Mouse (Mus musculus): Measurements from ENCODE around the gene Krt222. TPM values are rescaled to one million over a fixed set of nuclear protein-coding genes. Genes with fewer than 3 reads are reported as not detected.
A peak's percentile ranks its signal among the peaks of the same experiment; 100 is the strongest.

Gene Krt222
- 4.2 and 5.9 TPM in 2 replicates for polyA plus RNA-seq (2015; fragmentation: Nextera tagmentation; extraction: Ambion mirVana)

- Histone ChIP-seq H3K36me3 (no peaks in the 10 kb centered on the region), H3K4me3 (peak within 1 kb of the TSS; percentile 43), H3K27ac (replicated peaks) (peak within 1 kb of the TSS; percentile 79), H3K9me3 (no peaks in the 10 kb centered on the region), H3K9ac (peak within 1 kb of the TSS; percentile 73), H3K27me3 (no peaks in the 10 kb centered on the region), H3K4me2 (peak within 1 kb of the TSS; percentile 63), H3K4me1 (replicated peaks) (peaks cover 8% of the 10 kb centered on the region; the same call in 1 of the 2 replicates)
- WGBS: 5% methylated on average over 17 of the region's 17 CpGs
- ATAC-seq (ENCODE audit: low read depth): peak; percentile 77
These were observed at the start of gene Krt222 for GRCm38 (mm10) chr11:99243820-99244374. Krt222 (minus strand) TSS chr11:99244085.

GRCm38 (mm10) chr11:99292846-99293245 lies 49.0 kb upstream of the Krt222 start:
- 62% methylated on average over 5 of the region's 5 CpGs for WGBS
- Histone ChIP-seq H3K4me1 (replicated peaks) (no peaks in the 10 kb centered on the region), H3K4me2 (no peak overlapping the region), H3K9ac (no peak overlapping the region), H3K27ac (replicated peaks) (no peak overlapping the region), H3K27me3 (no peaks in the 10 kb centered on the region), H3K4me3 (no peak overlapping the region), H3K9me3 (no peaks in the 10 kb centered on the region), H3K36me3 (no peaks in the 10 kb centered on the region)
- ATAC-seq (ENCODE audit: low read depth): no peak

GRCm38 (mm10) chr11:99284833-99285312 lies 41.0 kb upstream of the Krt222 start, which contains the start of gene Krt24:
Krt24 (minus strand) TSS chr11:99285262.
- Histone ChIP-seq H3K9ac (no peak within 1 kb of the TSS), H3K4me2 (no peak within 1 kb of the TSS), H3K36me3 (no peaks in the 10 kb centered on the region), H3K27ac (replicated peaks) (no peak within 1 kb of the TSS), H3K9me3 (no peaks in the 10 kb centered on the region), H3K27me3 (no peaks in the 10 kb centered on the region), H3K4me1 (replicated peaks) (peaks cover 11% of the 10 kb centered on the region; the same call in 1 of the 2 replicates), H3K4me3 (no peak within 1 kb of the TSS)
- 49% methylated on average over 11 of the region's 11 CpGs for WGBS
- ATAC-seq (ENCODE audit: low read depth): no peak

GRCm38 (mm10) chr11:99284011-99284410 lies 40.1 kb upstream of the Krt222 start:
- Histone ChIP-seq H3K4me2 (no peak overlapping the region), H3K9me3 (no peaks in the 10 kb centered on the region), H3K36me3 (no peaks in the 10 kb centered on the region), H3K4me3 (no peak overlapping the region), H3K9ac (no peak overlapping the region), H3K4me1 (replicated peaks) (peaks cover 11% of the 10 kb centered on the region; the same call in 1 of the 2 replicates), H3K27me3 (no peaks in the 10 kb centered on the region), H3K27ac (replicated peaks) (no peak overlapping the region)
- WGBS: 58% methylated on average over 5 of the region's 5 CpGs
- no peak for ATAC-seq (ENCODE audit: low read depth)

GRCm38 (mm10) chr11:99283334-99283733 lies 39.4 kb upstream of the Krt222 start:
- WGBS: 63% methylated on average over 4 of the region's 4 CpGs
- Histone ChIP-seq H3K4me2 (no peak overlapping the region), H3K36me3 (no peaks in the 10 kb centered on the region)

GRCm38 (mm10) chr11:99281116-99281515 lies 37.2 kb upstream of the Krt222 start:
- H3K4me1 ChIP-seq (replicated peaks): peaks cover 11% of the 10 kb centered on the region; the same call in 1 of the 2 replicates
- 85% methylated on average over 9 of the region's 9 CpGs for WGBS
- H3K36me3 ChIP-seq: no peaks in the 10 kb centered on the region
- H3K27ac ChIP-seq (replicated peaks): no peak overlapping the region
- no peak overlapping the region for H3K9ac ChIP-seq
- H3K9me3 ChIP-seq: no peaks in the 10 kb centered on the region
- H3K4me3 ChIP-seq: no peak overlapping the region
- no peaks in the 10 kb centered on the region for H3K27me3 ChIP-seq
- no peak for ATAC-seq (ENCODE audit: low read depth)
- no peak overlapping the region for H3K4me2 ChIP-seq

More at GRCm38 (mm10) chr11:99283334-99283733, 39.4 kb upstream of the Krt222 start:
- Histone ChIP-seq H3K9me3 (no peaks in the 10 kb centered on the region), H3K9ac (no peak overlapping the region), H3K4me3 (no peak overlapping the region), H3K4me1 (replicated peaks) (peaks cover 11% of the 10 kb centered on the region; the same call in 1 of the 2 replicates), H3K27me3 (no peaks in the 10 kb centered on the region), H3K27ac (replicated peaks) (no peak overlapping the region)
- no peak for ATAC-seq (ENCODE audit: low read depth)

- WGBS: 69% methylated on average over 5 of the region's 5 CpGs
- Histone ChIP-seq H3K9ac (no peak overlapping the region), H3K36me3 (no peaks in the 10 kb centered on the region), H3K27me3 (no peaks in the 10 kb centered on the region), H3K4me2 (no peak overlapping the region), H3K4me1 (replicated peaks) (peaks cover 11% of the 10 kb centered on the region; the same call in 1 of the 2 replicates), H3K4me3 (no peak overlapping the region), H3K9me3 (no peaks in the 10 kb centered on the region), H3K27ac (replicated peaks) (no peak overlapping the region)
- ATAC-seq (ENCODE audit: low read depth): no peak
These were observed 36.1 kb upstream of the Krt222 start for GRCm38 (mm10) chr11:99279986-99280385.

- Histone ChIP-seq H3K9ac (no peak overlapping the region), H3K9me3 (no peaks in the 10 kb centered on the region), H3K4me3 (no peak overlapping the region), H3K27ac (replicated peaks) (no peak overlapping the region), H3K4me2 (no peak overlapping the region), H3K4me1 (replicated peaks) (no peaks in the 10 kb centered on the region), H3K36me3 (no peaks in the 10 kb centered on the region), H3K27me3 (no peaks in the 10 kb centered on the region)
- 67% methylated on average over 7 of the region's 7 CpGs for WGBS
- ATAC-seq (ENCODE audit: low read depth): no peak
These were observed 32.9 kb upstream of the Krt222 start for GRCm38 (mm10) chr11:99276786-99277185.

GRCm38 (mm10) chr11:99275624-99276023 lies 31.7 kb upstream of the Krt222 start:
- Histone ChIP-seq H3K36me3 (no peaks in the 10 kb centered on the region), H3K9ac (no peak overlapping the region), H3K27me3 (no peaks in the 10 kb centered on the region), H3K27ac (replicated peaks) (no peak overlapping the region), H3K9me3 (no peaks in the 10 kb centered on the region), H3K4me1 (replicated peaks) (no peaks in the 10 kb centered on the region), H3K4me3 (no peak overlapping the region), H3K4me2 (no peak overlapping the region)
- ATAC-seq (ENCODE audit: low read depth): no peak
- 79% methylated on average over 6 of the region's 6 CpGs for WGBS

- 86% methylated on average over 4 of the region's 4 CpGs for WGBS
- no peaks in the 10 kb centered on the region for H3K27me3 ChIP-seq
- no peak overlapping the region for H3K9ac ChIP-seq
- no peak overlapping the region for H3K4me3 ChIP-seq
- no peak for ATAC-seq (ENCODE audit: low read depth)
- H3K4me2 ChIP-seq: no peak overlapping the region
- H3K4me1 ChIP-seq (replicated peaks): no peaks in the 10 kb centered on the region
- H3K36me3 ChIP-seq: no peaks in the 10 kb centered on the region
- H3K27ac ChIP-seq (replicated peaks): no peak overlapping the region
- no peaks in the 10 kb centered on the region for H3K9me3 ChIP-seq
These were observed 28.8 kb upstream of the Krt222 start for GRCm38 (mm10) chr11:99272721-99273120.

- no peak overlapping the region for H3K4me2 ChIP-seq
- 76% methylated on average over 7 of the region's 7 CpGs for WGBS
- no peak for ATAC-seq (ENCODE audit: low read depth)
- no peak overlapping the region for H3K27ac ChIP-seq (replicated peaks)
- H3K36me3 ChIP-seq: no peaks in the 10 kb centered on the region
- H3K9me3 ChIP-seq: no peaks in the 10 kb centered on the region
- no peaks in the 10 kb centered on the region for H3K27me3 ChIP-seq
- no peak overlapping the region for H3K4me3 ChIP-seq
- no peak overlapping the region for H3K9ac ChIP-seq
- peaks cover 7% of the 10 kb centered on the region; the same call in 1 of the 2 replicates for H3K4me1 ChIP-seq (replicated peaks)
These were observed 25.3 kb upstream of the Krt222 start for GRCm38 (mm10) chr11:99269192-99269591.

GRCm38 (mm10) chr11:99265796-99266195 lies 21.9 kb upstream of the Krt222 start:
- Histone ChIP-seq H3K27ac (replicated peaks) (no peak overlapping the region), H3K9ac (no peak overlapping the region; the same call in 1 of the 2 replicates), H3K9me3 (no peaks in the 10 kb centered on the region), H3K27me3 (no peaks in the 10 kb centered on the region), H3K36me3 (no peaks in the 10 kb centered on the region), H3K4me2 (peak overlapping the region; percentile 13; the same call in 1 of the 2 replicates), H3K4me3 (no peak overlapping the region), H3K4me1 (replicated peaks) (peaks cover 7% of the 10 kb centered on the region; the same call in 1 of the 2 replicates)
- WGBS: 16% methylated on average over 9 of the region's 9 CpGs
- ATAC-seq (ENCODE audit: low read depth): no peak
